Mouse (Mus musculus): ENCODE data around the gene Rsph1.
A peak's percentile ranks its signal among the peaks of the same experiment; 100 is the strongest.

DNA sequence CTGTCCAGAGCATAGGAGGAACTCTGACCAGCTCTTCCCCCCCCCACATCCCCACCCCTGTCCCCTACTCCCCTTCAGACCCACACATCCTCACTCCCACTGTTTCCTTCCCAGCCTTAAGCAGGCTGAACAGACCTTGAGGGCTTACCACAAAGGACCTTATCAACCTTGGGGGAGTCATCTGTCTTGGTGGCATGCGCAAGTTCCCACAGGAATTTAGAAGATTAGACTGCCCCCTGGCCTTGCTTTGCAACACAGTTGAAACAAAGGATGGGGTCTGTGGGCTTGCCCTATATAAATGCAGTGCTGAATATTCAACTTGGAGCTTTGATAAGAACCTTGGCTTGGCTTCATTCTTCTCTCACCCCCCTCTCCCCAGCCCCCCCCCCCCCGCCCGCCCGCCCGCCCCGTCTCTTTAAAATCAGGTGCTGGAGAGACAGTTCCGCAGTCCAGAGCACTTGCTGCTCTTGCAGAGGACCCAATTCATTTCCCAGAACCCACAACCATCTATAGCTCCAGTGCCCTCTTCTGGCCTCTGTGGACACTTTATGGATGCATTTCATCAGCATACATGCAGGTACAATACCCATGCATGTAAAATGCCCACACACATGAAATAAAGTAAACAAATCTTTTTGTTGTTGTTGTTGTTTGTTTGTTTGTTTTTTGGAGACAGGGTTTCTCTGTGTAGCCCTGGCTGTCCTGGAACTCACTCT, 5.9 kb downstream of the Rsph1 start:
- TF ChIP-seq CTCF (conservative IDR thresholded peaks at IDR 0.05 in 1 of 2, IDR thresholded peaks at IDR 0.05 in 1 of 2; ENCODE audit: low read depth in 2 of 2, low read length in 2 of 2): peak in 1 of 2 experiments; percentile 18; a peak in 2 of 4 replicates
- TF ChIP-seq CHD2 (IDR thresholded peaks at IDR 0.05; ENCODE audit: low read length): no peak
- no peak for TF ChIP-seq TBP (conservative IDR thresholded peaks at IDR 0.05; ENCODE audit: low read depth, low read length)
- no peak for TF ChIP-seq POLR2A (IDR thresholded peaks at IDR 0.05; ENCODE audit: low read depth, low read length)
- no peak for TF ChIP-seq MAFK (IDR thresholded peaks at IDR 0.05; ENCODE audit: insufficient replicate concordance, low read length)
- no peak for TF ChIP-seq TCF12 (IDR thresholded peaks at IDR 0.05; ENCODE audit: low read depth, low read length)
